Mouse (Mus musculus) ES-Bruce4 (cell line): ENCODE measurements around the gene Slc25a29.

Experiments used
- CTCF ChIP-seq: IDR thresholded peaks from one replicate; pipeline ENCODE4 v1.8.1; 2011; ENCODE audit warnings: low read depth, low read length
- EP300 ChIP-seq: IDR thresholded peaks from 2 replicates; pipeline ENCODE4 v1.6.1; 2011; ENCODE audit warnings: low read depth, low read length; ENCODE audit not compliant: insufficient read depth
- POLR2A ChIP-seq: IDR thresholded peaks from one replicate; pipeline ENCODE4 v1.8.1; 2011; ENCODE audit warnings: low read length; ENCODE audit not compliant: insufficient read depth

GRCm38 (mm10) chr12:108880606-108881005, 44.9 kb upstream of the Slc25a29 start:
- TF ChIP-seq CTCF (no peak), POLR2A (no peak), EP300 (no peak)
